Mouse (Mus musculus) heart, adult 10 weeks (tissue): ENCODE measurements around the gene Tbc1d1. TPM values are rescaled to one million over a fixed set of nuclear protein-coding genes. Genes with fewer than 3 reads are reported as not detected.

ENCODE experiments used
- polyA plus RNA-seq: library from polyadenylated mRNA; stranded (reverse); fragments of 350-450 nt; fragmentation: Illumina TruSeq; extraction: RNeasy Lipid Tissue Mini Kit (QIAGEN cat#74804); gene quantifications from one replicate; pipeline ENCODE4 v1.2.3, GENCODE M21; 2014; ENCODE audit warnings: low read depth, low replicate concordance

Gene Tbc1d1
- polyA plus RNA-seq, result 29.7 TPM

GRCm38 (mm10) chr5:64155861-64156550 lies at the start of gene Tbc1d1:
Tbc1d1 (plus strand) TSS chr5:64156305.

Other genes with a start within 250 kb of the Tbc1d1 start
- gene Rell1, start 187.4 kb upstream of the Tbc1d1 start, polyA plus RNA-seq, result 7.8 TPM
- 7.2 TPM for gene Pgm2, start 63.4 kb upstream of the Tbc1d1 start, polyA plus RNA-seq